Mouse (Mus musculus): ENCODE results near the gene Nkx1-1. TPM values are rescaled to one million over a fixed set of nuclear protein-coding genes. Genes with fewer than 3 reads are reported as not detected.

Gene Nkx1-1
- total and polyA plus RNA-seq, 3 experiments = 0.11 TPM; not detected in 2

GRCm38 (mm10) chr5:33430106-33430505 lies 3.7 kb downstream of the Nkx1-1 start:
- Histone ChIP-seq H3K9me3 (replicated peaks) (peaks cover 54% of the 10 kb centered on the region), H3K4me3 (ENCODE audit: low read depth, low read length) (no peak overlapping the region), H3K4me1 (ENCODE audit: insufficient read depth, low read depth, low read length) (no peaks in the 10 kb centered on the region), H3K36me3 (replicated peaks) (no peaks in the 10 kb centered on the region), H3K27me3 (ENCODE audit: insufficient read depth, low read length) (peaks cover 44% of the 10 kb centered on the region)
- no peak for TF ChIP-seq TAL1 (conservative IDR thresholded peaks at IDR 0.05; ENCODE audit: low read depth, low read length)
- no peak for TF ChIP-seq POLR2AphosphoS5 (IDR thresholded peaks at IDR 0.05; ENCODE audit: insufficient replicate concordance, low read depth, low read length)
- no peak for TF ChIP-seq CTCF (IDR thresholded peaks at IDR 0.05; ENCODE audit: low read depth, low read length)
- no peak for TF ChIP-seq GATA1 (IDR thresholded peaks at IDR 0.05; ENCODE audit: borderline replicate concordance, low read length)
- TF ChIP-seq GATA2 (IDR thresholded peaks at IDR 0.05; ENCODE audit: borderline replicate concordance, low read depth, low read length) = no peak
- no peak for DNase-seq (ENCODE audit: low spot score)
- no peak for ATAC-seq (ENCODE audit: extremely low read depth, insufficient number of reproducible peaks, low FRiP score, poor library complexity, severe bottlenecking)

- ATAC-seq (ENCODE audit: extremely low read depth, insufficient number of reproducible peaks, low FRiP score, poor library complexity, severe bottlenecking) (no peak), DNase-seq (ENCODE audit: low spot score) (no peak)
- Histone ChIP-seq H3K9me3 (replicated peaks) (peaks cover 28% of the 10 kb centered on the region), H3K36me3 (replicated peaks) (no peaks in the 10 kb centered on the region), H3K27me3 (ENCODE audit: insufficient read depth, low read length) (peaks cover 34% of the 10 kb centered on the region), H3K4me3 (ENCODE audit: low read depth, low read length) (no peak overlapping the region), H3K4me1 (ENCODE audit: insufficient read depth, low read depth, low read length) (no peaks in the 10 kb centered on the region)
- no peak for TF ChIP-seq POLR2AphosphoS5 (IDR thresholded peaks at IDR 0.05; ENCODE audit: insufficient replicate concordance, low read depth, low read length)
- TF ChIP-seq CTCF (IDR thresholded peaks at IDR 0.05; ENCODE audit: low read depth, low read length) = no peak
- no peak for TF ChIP-seq GATA2 (IDR thresholded peaks at IDR 0.05; ENCODE audit: borderline replicate concordance, low read depth, low read length)
- TF ChIP-seq GATA1 (IDR thresholded peaks at IDR 0.05; ENCODE audit: borderline replicate concordance, low read length) = no peak
- TF ChIP-seq TAL1 (conservative IDR thresholded peaks at IDR 0.05; ENCODE audit: low read depth, low read length) = no peak
Observed at GRCm38 (mm10) chr5:33427461-33427860, 6.3 kb downstream of the Nkx1-1 start.

- DNase-seq (ENCODE audit: low spot score) = no peak
- TF ChIP-seq TAL1 (conservative IDR thresholded peaks at IDR 0.05; ENCODE audit: low read depth, low read length) = no peak
- TF ChIP-seq POLR2AphosphoS5 (IDR thresholded peaks at IDR 0.05; ENCODE audit: insufficient replicate concordance, low read depth, low read length) = no peak
- no peak for TF ChIP-seq GATA1 (IDR thresholded peaks at IDR 0.05; ENCODE audit: borderline replicate concordance, low read length)
- no peak for TF ChIP-seq CTCF (IDR thresholded peaks at IDR 0.05; ENCODE audit: low read depth, low read length)
- no peak for TF ChIP-seq GATA2 (IDR thresholded peaks at IDR 0.05; ENCODE audit: borderline replicate concordance, low read depth, low read length)
- no peak for ATAC-seq (ENCODE audit: extremely low read depth, insufficient number of reproducible peaks, low FRiP score, poor library complexity, severe bottlenecking)
- Histone ChIP-seq H3K27me3 (ENCODE audit: insufficient read depth, low read length) (peaks cover under 1% of the 10 kb centered on the region; the same call in 1 of the 2 replicates), H3K9me3 (replicated peaks) (no peaks in the 10 kb centered on the region), H3K36me3 (replicated peaks) (peaks cover 13% of the 10 kb centered on the region), H3K4me3 (ENCODE audit: low read depth, low read length) (no peak overlapping the region), H3K4me1 (ENCODE audit: insufficient read depth, low read depth, low read length) (peaks cover 6% of the 10 kb centered on the region)
Observed at GRCm38 (mm10) chr5:33420313-33420712, 13.5 kb downstream of the Nkx1-1 start.

GRCm38 (mm10) chr5:33400819-33401218 lies 33.0 kb downstream of the Nkx1-1 start:
- Histone ChIP-seq H3K4me1 (ENCODE audit: insufficient read depth, low read depth, low read length) (peaks cover 5% of the 10 kb centered on the region; the same call in 1 of the 2 replicates), H3K36me3 (replicated peaks) (peaks cover 70% of the 10 kb centered on the region), H3K4me3 (ENCODE audit: low read depth, low read length) (no peak overlapping the region), H3K27me3 (ENCODE audit: insufficient read depth, low read length) (no peaks in the 10 kb centered on the region), H3K9me3 (replicated peaks) (no peaks in the 10 kb centered on the region)
- no peak for TF ChIP-seq CTCF (IDR thresholded peaks at IDR 0.05; ENCODE audit: low read depth, low read length)
- no peak for TF ChIP-seq TAL1 (conservative IDR thresholded peaks at IDR 0.05; ENCODE audit: low read depth, low read length)
- TF ChIP-seq POLR2AphosphoS5 (IDR thresholded peaks at IDR 0.05; ENCODE audit: insufficient replicate concordance, low read depth, low read length) = no peak
- TF ChIP-seq GATA1 (IDR thresholded peaks at IDR 0.05; ENCODE audit: borderline replicate concordance, low read length) = no peak
- no peak for TF ChIP-seq GATA2 (IDR thresholded peaks at IDR 0.05; ENCODE audit: borderline replicate concordance, low read depth, low read length)
- ATAC-seq (ENCODE audit: extremely low read depth, insufficient number of reproducible peaks, low FRiP score, poor library complexity, severe bottlenecking) (no peak), DNase-seq (ENCODE audit: low spot score) (no peak)

DNA sequence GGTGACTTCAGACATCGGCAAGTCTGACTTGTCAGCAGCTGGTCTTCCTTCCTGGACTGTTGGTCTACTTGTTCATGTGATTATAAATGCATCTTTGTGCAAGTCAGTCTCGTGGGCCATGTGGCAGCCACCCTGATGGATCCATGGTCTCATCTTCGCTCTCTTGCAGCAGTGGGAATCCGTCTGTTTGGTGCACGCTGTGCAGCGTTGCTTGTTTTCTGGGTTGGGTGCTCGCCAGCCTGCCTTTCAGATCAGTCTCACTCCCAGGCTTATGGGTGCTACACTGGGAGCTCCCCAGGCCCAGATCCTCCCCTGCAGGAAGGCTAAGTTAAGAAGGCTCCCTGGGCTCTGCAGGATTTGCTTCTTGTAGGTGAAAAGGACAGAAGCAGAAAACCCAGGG lies 36.9 kb downstream of the Nkx1-1 start:
- Histone ChIP-seq H3K4me1 (ENCODE audit: insufficient read depth, low read depth, low read length) (peaks cover 5% of the 10 kb centered on the region; the same call in 1 of the 2 replicates), H3K36me3 (replicated peaks) (peaks cover 73% of the 10 kb centered on the region), H3K9me3 (replicated peaks) (no peaks in the 10 kb centered on the region), H3K27me3 (ENCODE audit: insufficient read depth, low read length) (no peaks in the 10 kb centered on the region), H3K4me3 (ENCODE audit: low read depth, low read length) (no peak overlapping the region)
- no peak for TF ChIP-seq POLR2AphosphoS5 (IDR thresholded peaks at IDR 0.05; ENCODE audit: insufficient replicate concordance, low read depth, low read length)
- no peak for TF ChIP-seq GATA1 (IDR thresholded peaks at IDR 0.05; ENCODE audit: borderline replicate concordance, low read length)
- TF ChIP-seq CTCF (IDR thresholded peaks at IDR 0.05; ENCODE audit: low read depth, low read length) = no peak
- TF ChIP-seq GATA2 (IDR thresholded peaks at IDR 0.05; ENCODE audit: borderline replicate concordance, low read depth, low read length) = no peak
- no peak for TF ChIP-seq TAL1 (conservative IDR thresholded peaks at IDR 0.05; ENCODE audit: low read depth, low read length)
- DNase-seq (ENCODE audit: low spot score) (no peak), ATAC-seq (ENCODE audit: extremely low read depth, insufficient number of reproducible peaks, low FRiP score, poor library complexity, severe bottlenecking) (no peak)

GRCm38 (mm10) chr5:33395693-33396092 lies 38.1 kb downstream of the Nkx1-1 start:
- TF ChIP-seq POLR2AphosphoS5 (IDR thresholded peaks at IDR 0.05; ENCODE audit: insufficient replicate concordance, low read depth, low read length) (no peak), GATA2 (IDR thresholded peaks at IDR 0.05; ENCODE audit: borderline replicate concordance, low read depth, low read length) (no peak), TAL1 (conservative IDR thresholded peaks at IDR 0.05; ENCODE audit: low read depth, low read length) (no peak), CTCF (IDR thresholded peaks at IDR 0.05; ENCODE audit: low read depth, low read length) (no peak), GATA1 (IDR thresholded peaks at IDR 0.05; ENCODE audit: borderline replicate concordance, low read length) (no peak)
- no peaks in the 10 kb centered on the region for H3K9me3 ChIP-seq (replicated peaks)
- peaks cover 78% of the 10 kb centered on the region for H3K36me3 ChIP-seq (replicated peaks)
- no peak for ATAC-seq (ENCODE audit: extremely low read depth, insufficient number of reproducible peaks, low FRiP score, poor library complexity, severe bottlenecking)
- DNase-seq (ENCODE audit: low spot score) = no peak
- no peak overlapping the region for H3K4me3 ChIP-seq (ENCODE audit: low read depth, low read length)
- no peaks in the 10 kb centered on the region for H3K27me3 ChIP-seq (ENCODE audit: insufficient read depth, low read length)
- peaks cover 5% of the 10 kb centered on the region; the same call in 1 of the 2 replicates for H3K4me1 ChIP-seq (ENCODE audit: insufficient read depth, low read depth, low read length)

Data from G1E (cell line).